Mouse (Mus musculus): ENCODE data around the gene Tbx1.

- TF ChIP-seq CTCF (IDR thresholded peaks at IDR 0.05) (no peak), EP300 (IDR thresholded peaks at IDR 0.05) (no peak)
Measured at GRCm38 (mm10) chr16:18627163-18627562, 36.7 kb upstream of the Tbx1 start.

Measured in lung, postnatal 0 days (tissue).